Mouse (Mus musculus) limb, embryonic 13.5 days (tissue): ENCODE results near the gene 2310030G06Rik. TPM values are rescaled to one million over a fixed set of nuclear protein-coding genes. Genes with fewer than 3 reads are reported as not detected.

Experiments used
- ATAC-seq: fragments of 200-750 bp; cut with Nextera tagmentation; 2 replicates; pipeline ENCODE4 v1.8.0; 2017; ENCODE audit warnings: low read depth, moderate number of reproducible peaks, moderate TSS enrichment; ENCODE audit not compliant: low FRiP score
- H3K27ac ChIP-seq: fragments of 300-500 bp; sonication (generic); 2 replicates; pipeline ENCODE4 v1.5.1; 2015; ENCODE audit warnings: inconsistent platforms, mild to moderate bottlenecking, moderate library complexity
- H3K27me3 ChIP-seq: fragments of 300-500 bp; sonication (generic); 2 replicates; pipeline ENCODE4 v1.6.1; 2015; ENCODE audit warnings: mild to moderate bottlenecking, inconsistent platforms
- H3K36me3 ChIP-seq: fragments of 300-500 bp; sonication (generic); 2 replicates; pipeline ENCODE4 v1.6.1; 2015; ENCODE audit warnings: inconsistent platforms, mild to moderate bottlenecking, moderate library complexity
- H3K4me1 ChIP-seq: fragments of 300-500 bp; sonication (generic); 2 replicates; pipeline ENCODE4 v1.6.1; 2015; ENCODE audit warnings: inconsistent platforms
- H3K4me2 ChIP-seq: fragments of 300-500 bp; sonication (generic); replicated peaks from 2 replicates; pipeline ENCODE4 v1.6.1; 2015; ENCODE audit warnings: inconsistent platforms, mild to moderate bottlenecking, moderate library complexity
- H3K4me3 ChIP-seq: fragments of 300-500 bp; sonication (generic); 2 replicates; pipeline ENCODE4 v1.5.1; 2015; ENCODE audit warnings: moderate library complexity, mild to moderate bottlenecking, inconsistent platforms
- H3K9ac ChIP-seq: fragments of 300-500 bp; sonication (generic); 2 replicates; pipeline ENCODE4 v1.6.1; 2015; ENCODE audit warnings: mild to moderate bottlenecking, inconsistent platforms
- H3K9me3 ChIP-seq: fragments of 300-500 bp; sonication (generic); 2 replicates; pipeline ENCODE4 v1.6.1; 2016; ENCODE audit warnings: inconsistent platforms
- WGBS: fragments of 180-500 bp; shearing (Covaris S2); methylation state at CpG from one replicate; pipeline ENCODE4 v1.1.7; 2015; 5-methylcytosine and 5-hydroxymethylcytosine counted together
- polyA plus RNA-seq: library from polyadenylated mRNA; unstranded; fragments of >200 nt; fragmentation: Nextera tagmentation; extraction: Ambion mirVana; gene quantifications from 2 replicates; pipeline ENCODE4 v1.2.1, GENCODE M21; 2015

Gene 2310030G06Rik
- polyA plus RNA-seq, 1 experiment from 2014 or later, result 4.7 TPM

DNA sequence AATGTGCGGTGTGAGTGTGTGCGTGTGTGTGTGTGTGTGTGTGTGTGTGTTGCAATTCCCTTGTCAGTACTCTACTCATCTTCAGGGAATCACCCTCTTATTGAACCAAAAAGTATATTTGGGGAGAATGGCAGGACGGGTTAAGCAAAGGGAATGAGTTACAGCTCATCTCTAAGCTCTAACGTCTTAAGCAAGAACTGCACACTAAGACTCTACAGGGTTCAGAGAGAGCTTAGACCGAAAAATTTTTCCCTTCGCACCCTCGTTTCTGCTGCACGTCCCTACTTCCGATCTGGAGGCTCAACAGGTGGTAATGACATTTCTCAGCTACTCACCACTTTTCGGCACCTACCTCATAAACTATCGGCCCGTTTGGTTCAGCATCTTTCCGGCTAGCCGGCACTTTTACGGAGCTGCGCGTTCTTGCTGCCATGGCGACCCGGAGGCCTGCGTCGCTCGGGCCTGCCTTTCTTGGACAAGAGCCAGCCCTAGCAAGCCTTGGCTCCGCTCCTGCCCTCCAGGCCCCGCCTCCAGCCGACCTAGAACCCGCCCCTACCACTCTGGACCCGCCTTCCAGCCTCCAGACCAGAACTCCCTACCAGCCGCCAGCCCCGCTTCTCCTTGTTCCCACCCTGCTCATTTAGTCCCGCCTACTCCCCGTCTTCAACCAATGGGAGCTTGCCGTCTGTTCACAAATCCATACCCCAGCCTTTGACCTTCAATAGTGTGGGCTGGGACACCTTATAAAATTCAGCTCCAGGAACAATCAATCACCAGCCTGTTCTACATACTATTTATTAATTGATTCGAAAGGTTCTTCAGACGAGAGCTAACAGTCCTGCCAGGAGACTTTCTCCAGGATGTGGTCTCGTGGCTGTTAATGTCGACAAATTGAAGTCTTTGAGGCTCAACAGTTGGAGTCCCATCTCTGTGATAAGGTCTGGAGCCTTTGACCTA lies 7.1 kb downstream of the 2310030G06Rik start, which contains the start of gene Dixdc1:
Gene Dixdc1 (minus strand): TSS at position 604 of the 957 bp plus-strand sequence.
- peak; percentile 96 for ATAC-seq
- H3K4me2 ChIP-seq, result peak within 1 kb of the TSS; percentile 68
- H3K4me3 ChIP-seq, result peak within 1 kb of the TSS; percentile 45
- peaks cover 7% of the 10 kb centered on the region for H3K4me1 ChIP-seq
- WGBS, result 14% methylated on average over 36 of the region's 36 CpGs
- no peaks in the 10 kb centered on the region for H3K9me3 ChIP-seq
- no peaks in the 10 kb centered on the region for H3K36me3 ChIP-seq
- H3K27ac ChIP-seq, result no peak within 1 kb of the TSS
- H3K27me3 ChIP-seq, result no peaks in the 10 kb centered on the region
- 0 out of 2 replicates have a peak within 1 kb of the TSS, but pooled peaks have one; percentile 46 for H3K9ac ChIP-seq

DNA sequence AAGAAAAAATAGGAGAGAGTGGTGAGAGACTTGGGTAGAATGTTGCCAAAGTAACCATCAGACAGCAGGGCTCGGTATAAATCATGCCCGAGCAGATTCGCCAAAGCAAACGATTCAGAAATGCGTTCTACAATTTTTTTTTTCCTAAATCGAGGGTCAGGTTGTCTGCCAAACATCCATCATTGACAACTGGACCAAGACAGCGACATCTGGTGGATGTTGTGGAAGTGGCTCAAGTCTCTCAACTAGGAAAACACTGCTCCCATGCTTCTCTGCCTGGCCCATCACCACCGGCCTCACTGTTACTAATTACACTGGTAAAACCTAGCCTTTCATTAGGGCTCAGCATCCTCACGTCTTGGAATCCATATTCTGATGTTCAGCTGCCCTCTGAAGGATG lies 11.3 kb downstream of the 2310030G06Rik start:
- 4% methylated on average over 9 of the region's 9 CpGs for WGBS
- ATAC-seq, result no peak
- no peak overlapping the region for H3K4me2 ChIP-seq
- no peak overlapping the region for H3K9ac ChIP-seq
- peaks cover 7% of the 10 kb centered on the region for H3K4me1 ChIP-seq
- no peaks in the 10 kb centered on the region for H3K9me3 ChIP-seq
- H3K27ac ChIP-seq, result no peak overlapping the region
- H3K36me3 ChIP-seq, result no peaks in the 10 kb centered on the region
- H3K4me3 ChIP-seq, result no peak overlapping the region
- no peaks in the 10 kb centered on the region for H3K27me3 ChIP-seq

DNA sequence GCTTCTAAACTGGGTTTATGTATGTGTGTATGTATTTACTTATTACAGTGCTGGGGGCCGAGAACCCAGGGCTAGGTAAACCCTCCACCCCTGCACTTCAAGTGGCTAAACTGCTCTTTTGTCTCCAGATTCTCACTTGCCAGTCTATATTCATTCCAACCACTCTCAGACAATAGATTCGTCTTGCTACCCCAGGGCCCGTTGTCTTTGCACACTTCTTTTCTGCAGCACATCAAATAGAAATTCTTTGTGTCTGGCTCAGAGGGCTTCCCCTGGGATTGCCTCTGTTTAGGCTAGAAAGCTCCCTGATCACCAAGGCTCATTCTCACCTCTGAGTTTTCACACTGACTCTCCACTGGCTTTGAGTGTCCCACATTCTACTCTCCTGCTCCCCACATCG lies 13.8 kb downstream of the 2310030G06Rik start:
- no peak overlapping the region for H3K4me2 ChIP-seq
- peaks cover 7% of the 10 kb centered on the region; the same call in 1 of the 2 replicates for H3K4me1 ChIP-seq
- ATAC-seq, result no peak
- H3K4me3 ChIP-seq, result no peak overlapping the region
- H3K36me3 ChIP-seq, result no peaks in the 10 kb centered on the region
- H3K9me3 ChIP-seq, result no peaks in the 10 kb centered on the region
- 26% methylated on average over 4 of the region's 4 CpGs for WGBS
- no peaks in the 10 kb centered on the region for H3K27me3 ChIP-seq
- H3K27ac ChIP-seq, result no peak overlapping the region
- no peak overlapping the region for H3K9ac ChIP-seq

DNA sequence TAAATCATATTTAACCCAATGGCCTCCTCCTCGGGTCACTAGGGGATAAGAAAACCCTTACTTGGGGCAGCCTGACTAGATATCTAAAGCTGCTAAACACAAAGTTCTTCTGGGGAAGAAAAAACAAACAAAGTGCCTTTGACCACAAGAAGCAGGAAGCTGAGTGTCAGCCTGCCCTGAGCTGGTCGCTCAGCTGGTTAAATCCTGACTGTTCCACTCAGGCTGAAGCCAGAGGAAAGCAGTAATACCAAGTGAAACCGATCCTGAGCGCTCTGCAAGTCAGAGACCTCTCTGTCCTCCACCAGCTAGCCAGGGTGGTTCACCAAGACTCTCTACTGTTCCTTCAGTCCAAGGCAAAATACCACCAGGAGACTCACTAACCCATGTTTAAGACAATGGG lies 16.7 kb downstream of the 2310030G06Rik start:
- Histone ChIP-seq H3K9me3 (no peaks in the 10 kb centered on the region), H3K9ac (no peak overlapping the region), H3K4me1 (peaks cover 33% of the 10 kb centered on the region), H3K36me3 (no peaks in the 10 kb centered on the region), H3K4me3 (no peak overlapping the region), H3K27ac (no peak overlapping the region), H3K27me3 (no peaks in the 10 kb centered on the region), H3K4me2 (no peak overlapping the region)
- WGBS, result 51% methylated on average over 4 of the region's 4 CpGs
- ATAC-seq, result no peak

DNA sequence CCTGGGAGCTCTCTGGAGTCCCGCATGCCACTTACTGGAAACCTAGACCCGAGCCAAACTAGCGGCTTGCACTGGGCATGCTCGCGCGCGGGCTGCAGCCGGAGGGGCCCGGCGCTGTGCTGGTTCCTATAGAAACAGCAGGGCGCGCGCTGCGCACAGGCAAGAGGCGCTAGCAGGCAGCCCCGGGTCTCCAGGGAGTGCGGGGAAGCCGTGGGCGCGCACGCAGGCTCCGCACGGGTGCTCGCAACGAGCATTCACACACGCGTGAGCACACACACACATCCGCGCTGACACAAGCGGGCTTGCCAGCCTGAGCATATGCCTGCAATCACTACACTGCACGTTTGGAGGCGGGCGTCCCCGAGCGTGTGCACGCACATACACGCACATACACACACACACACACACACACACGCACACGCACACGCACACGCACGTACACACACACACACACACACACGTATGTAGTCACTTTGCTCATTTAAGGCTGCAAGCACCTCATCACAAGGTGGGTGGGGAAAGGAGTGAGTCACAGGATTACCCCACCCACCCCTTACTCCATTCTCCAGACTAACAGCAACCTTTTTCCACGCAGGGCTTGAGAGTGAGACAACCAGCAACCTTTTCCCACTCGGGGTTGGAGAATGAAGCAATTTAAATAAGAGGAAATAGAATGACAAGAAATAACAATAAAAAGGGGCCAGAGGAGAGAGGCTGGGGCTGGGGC lies 18.2 kb downstream of the 2310030G06Rik start:
- H3K9me3 ChIP-seq, result no peaks in the 10 kb centered on the region
- H3K4me3 ChIP-seq, result peak overlapping the region; percentile 70
- peak overlapping the region; percentile 64 for H3K27ac ChIP-seq
- H3K4me2 ChIP-seq, result peak overlapping the region; percentile 90
- WGBS, result under 1% methylated on average over 44 of the region's 45 CpGs
- H3K4me1 ChIP-seq, result peaks cover 47% of the 10 kb centered on the region
- H3K36me3 ChIP-seq, result no peaks in the 10 kb centered on the region
- H3K27me3 ChIP-seq, result no peaks in the 10 kb centered on the region
- peak overlapping the region; percentile 83 for H3K9ac ChIP-seq
- ATAC-seq, result peak; percentile 95

DNA sequence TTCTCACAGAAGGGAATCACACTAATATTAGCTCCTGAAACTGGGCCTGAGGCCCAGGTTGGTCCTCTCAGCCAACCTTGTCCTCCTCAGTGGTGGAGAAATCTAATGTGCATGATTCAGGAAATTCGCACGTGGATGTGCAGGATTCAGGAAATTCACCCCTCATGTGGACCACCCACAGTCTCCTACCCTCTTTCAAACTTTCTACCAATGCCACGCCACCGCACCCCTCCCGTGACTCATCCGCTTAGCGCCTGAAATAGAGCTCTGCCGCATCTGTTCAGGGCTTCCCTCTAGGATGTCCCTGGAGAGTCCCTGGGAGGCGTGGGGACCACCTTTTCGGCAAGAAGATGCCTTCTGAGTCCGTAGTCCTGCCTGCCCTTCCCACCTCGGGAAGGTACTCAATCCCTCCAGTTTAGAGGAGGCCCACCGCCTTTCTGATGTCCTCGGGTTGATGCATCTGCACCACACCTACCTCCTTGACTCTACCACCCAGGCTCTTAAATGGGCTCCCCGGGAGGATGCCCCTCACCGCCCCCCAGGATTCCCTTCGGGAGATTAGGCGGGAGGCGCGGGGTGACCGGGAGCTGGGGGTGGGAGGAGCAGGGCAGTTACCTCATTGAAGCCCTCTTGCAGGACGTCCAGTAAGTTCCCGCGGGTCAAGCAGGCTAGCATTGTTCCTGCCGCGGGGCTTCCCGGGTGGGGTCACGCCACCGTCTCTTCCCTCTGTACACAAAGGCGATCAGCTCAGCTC lies 19.0 kb downstream of the 2310030G06Rik start:
- Histone ChIP-seq H3K4me2 (peak overlapping the region; percentile 90), H3K9me3 (no peaks in the 10 kb centered on the region), H3K27me3 (no peaks in the 10 kb centered on the region), H3K9ac (peak overlapping the region; percentile 83), H3K36me3 (no peaks in the 10 kb centered on the region), H3K4me1 (peaks cover 52% of the 10 kb centered on the region), H3K27ac (peak overlapping the region; percentile 64), H3K4me3 (peak overlapping the region; percentile 70)
- ATAC-seq, result no peak
- WGBS, result 2% methylated on average over 30 of the region's 30 CpGs

DNA sequence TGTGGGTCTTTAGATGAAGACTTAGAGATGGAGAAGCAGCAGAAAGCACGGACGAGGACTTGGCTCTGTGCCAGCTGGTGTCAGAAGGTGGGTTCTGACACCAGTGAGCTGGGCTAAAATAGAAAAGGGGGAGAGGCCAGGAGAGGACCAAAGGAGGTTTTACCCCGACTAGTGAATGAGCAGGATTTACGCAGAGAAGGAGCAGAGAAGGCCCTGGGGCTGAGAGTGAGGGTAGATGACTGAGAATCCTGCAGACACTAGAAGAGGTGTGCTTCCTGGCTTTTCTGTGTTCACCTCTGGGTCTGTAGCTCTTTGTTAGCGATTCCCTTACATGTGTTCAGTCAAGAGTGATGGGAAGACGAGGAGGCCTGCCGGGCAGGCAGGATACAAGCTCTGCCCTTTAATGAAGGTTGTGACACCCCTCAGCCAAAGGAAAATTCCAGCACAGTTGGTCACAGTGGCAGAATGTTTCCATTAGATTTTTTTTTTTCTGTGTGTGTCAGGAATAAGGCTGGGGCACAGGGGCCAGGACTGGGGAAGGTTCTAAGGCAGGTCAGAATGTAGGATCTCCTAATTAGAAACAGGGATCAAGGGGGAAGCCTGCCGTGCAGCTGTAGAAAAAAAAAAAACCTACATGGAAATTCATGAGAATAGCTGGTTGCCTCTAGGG lies 20.3 kb downstream of the 2310030G06Rik start:
- no peaks in the 10 kb centered on the region for H3K9me3 ChIP-seq
- peak overlapping the region; percentile 90 for H3K4me2 ChIP-seq
- H3K27ac ChIP-seq, result peak overlapping the region; percentile 64
- H3K4me3 ChIP-seq, result peak overlapping the region; percentile 70
- H3K36me3 ChIP-seq, result no peaks in the 10 kb centered on the region
- 0 out of 2 replicates have a peak overlapping the region, but pooled peaks have one; percentile 36 for H3K9ac ChIP-seq
- 15% methylated on average over 8 of the region's 8 CpGs for WGBS
- ATAC-seq, result no peak
- H3K27me3 ChIP-seq, result no peaks in the 10 kb centered on the region
- H3K4me1 ChIP-seq, result peaks cover 65% of the 10 kb centered on the region

DNA sequence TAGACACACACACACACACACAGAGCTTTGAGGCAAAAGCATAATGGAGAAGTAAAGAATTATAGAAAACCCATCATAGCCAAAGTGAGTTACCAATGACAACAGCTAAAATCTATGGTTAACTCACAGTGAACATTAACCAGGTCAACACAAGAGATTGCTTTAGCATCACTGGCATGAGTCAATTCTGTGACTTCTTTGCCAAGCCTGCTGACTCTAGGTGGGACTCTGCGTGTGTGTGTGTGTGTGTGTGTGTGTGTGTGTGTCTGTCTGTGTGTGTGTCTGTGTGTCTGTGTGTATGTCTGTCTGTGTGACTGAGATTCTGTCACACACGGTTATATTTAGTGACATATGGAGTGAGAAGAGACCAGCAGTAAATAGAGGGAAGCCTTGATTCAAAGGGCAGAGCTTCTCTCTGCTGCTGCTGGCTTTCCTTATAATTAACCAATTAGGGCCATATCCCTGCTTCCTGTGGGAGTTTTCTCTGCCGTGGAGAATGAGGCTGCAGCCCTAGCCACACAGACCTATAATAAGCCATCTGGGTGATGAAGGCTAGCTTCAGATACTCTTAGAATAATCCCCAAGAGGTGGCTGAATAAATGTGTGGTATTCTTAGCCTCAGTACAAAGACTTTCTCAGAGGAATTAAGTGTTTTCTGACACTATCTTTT lies 21.5 kb downstream of the 2310030G06Rik start:
- ATAC-seq, result no peak
- H3K4me3 ChIP-seq, result no peak overlapping the region
- H3K27ac ChIP-seq, result no peak overlapping the region
- peak overlapping the region; percentile 14 for H3K4me2 ChIP-seq
- 22% methylated on average over 3 of the region's 3 CpGs for WGBS
- peaks cover 68% of the 10 kb centered on the region for H3K4me1 ChIP-seq
- no peak overlapping the region; the same call in 1 of the 2 replicates for H3K9ac ChIP-seq
- H3K36me3 ChIP-seq, result no peaks in the 10 kb centered on the region
- no peaks in the 10 kb centered on the region for H3K9me3 ChIP-seq
- no peaks in the 10 kb centered on the region for H3K27me3 ChIP-seq

DNA sequence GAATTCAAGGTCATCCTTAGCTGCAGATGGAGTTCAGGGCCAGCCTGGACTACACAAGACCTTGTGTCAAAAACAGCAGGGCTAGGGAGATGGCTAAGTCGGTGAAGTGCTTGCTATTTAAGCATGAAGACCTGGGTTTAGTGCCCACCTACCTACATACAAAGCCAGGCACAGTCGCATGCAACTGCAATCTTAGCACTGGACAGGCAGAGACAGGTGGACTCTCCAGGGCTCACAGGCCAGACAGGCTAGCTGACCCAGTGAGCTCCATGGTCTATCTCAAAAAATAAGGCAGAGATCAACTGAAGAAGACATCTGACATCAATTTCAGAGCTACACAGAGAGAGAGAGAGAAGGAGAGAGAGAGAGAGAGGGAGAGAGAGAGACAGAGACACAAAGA lies 22.2 kb downstream of the 2310030G06Rik start:
- no peaks in the 10 kb centered on the region for H3K9me3 ChIP-seq
- WGBS, result 67% methylated on average over 2 of the region's 2 CpGs
- peak overlapping the region; percentile 6 for H3K27ac ChIP-seq
- H3K4me3 ChIP-seq, result no peak overlapping the region
- H3K9ac ChIP-seq, result no peak overlapping the region; the same call in 1 of the 2 replicates
- peaks cover 6% of the 10 kb centered on the region for H3K36me3 ChIP-seq
- no peaks in the 10 kb centered on the region for H3K27me3 ChIP-seq
- peaks cover 68% of the 10 kb centered on the region for H3K4me1 ChIP-seq
- peak overlapping the region; percentile 14 for H3K4me2 ChIP-seq
- no peak for ATAC-seq

DNA sequence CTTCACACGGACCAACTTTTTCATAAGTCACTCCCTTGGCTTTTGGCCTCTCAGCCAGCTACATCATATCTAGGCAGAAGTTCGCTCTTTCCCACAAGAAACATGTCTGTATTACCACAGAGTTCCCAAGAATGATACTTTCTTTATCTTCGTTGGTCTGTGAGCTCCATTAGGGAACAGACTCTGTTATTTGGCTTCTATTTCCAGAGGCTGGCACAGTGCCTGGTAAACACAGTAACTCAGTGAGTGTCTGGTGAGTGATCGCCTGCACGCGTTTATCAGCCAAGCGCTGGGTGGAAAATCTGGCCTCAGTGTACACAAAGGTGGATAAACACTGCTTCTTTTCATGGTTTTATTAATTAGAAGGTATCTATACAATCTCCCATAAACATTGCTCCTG lies 22.9 kb downstream of the 2310030G06Rik start:
- no peak for ATAC-seq
- Histone ChIP-seq H3K9me3 (no peaks in the 10 kb centered on the region), H3K27ac (peak overlapping the region; percentile 44; the same call in 1 of the 2 replicates), H3K4me2 (peak overlapping the region; percentile 32; the same call in 1 of the 2 replicates), H3K4me1 (peaks cover 63% of the 10 kb centered on the region), H3K36me3 (peaks cover 7% of the 10 kb centered on the region), H3K4me3 (no peak overlapping the region), H3K9ac (peak overlapping the region; percentile 31; the same call in 1 of the 2 replicates), H3K27me3 (no peaks in the 10 kb centered on the region)
- WGBS, result 40% methylated on average over 7 of the region's 7 CpGs
